Mouse (Mus musculus): ENCODE results near the gene Xrcc5.

Gene Xrcc5

DNA sequence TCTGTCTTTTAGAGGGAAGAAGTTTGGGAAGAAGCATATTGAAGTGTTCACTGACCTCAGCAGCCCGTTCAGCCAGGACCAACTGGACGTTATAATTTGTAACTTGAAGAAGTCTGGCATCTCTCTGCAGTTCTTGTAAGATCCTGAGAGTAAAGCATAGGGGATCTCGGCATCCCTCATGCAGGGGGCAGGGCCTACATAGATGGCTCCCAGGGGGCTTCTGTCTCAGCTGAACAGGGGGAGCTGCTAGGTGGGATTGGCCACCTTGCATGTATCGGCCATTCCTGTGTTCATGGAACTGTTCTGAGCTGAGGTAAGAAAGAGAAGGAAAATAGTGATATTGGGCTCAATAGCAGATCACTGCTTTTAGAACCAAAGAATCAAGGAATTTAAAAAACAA lies 8.2 kb downstream of the Xrcc5 start:
- DNase-seq (ENCODE audit: low read depth, low spot score) = no peak

- DNase-seq (ENCODE audit: low read depth, low spot score) = no peak
Observed at GRCm38 (mm10) chr1:72316409-72316808, 9.2 kb downstream of the Xrcc5 start.

- no peak for DNase-seq (ENCODE audit: low read depth, low spot score)
Observed at GRCm38 (mm10) chr1:72316901-72317300, 9.7 kb downstream of the Xrcc5 start.

DNA sequence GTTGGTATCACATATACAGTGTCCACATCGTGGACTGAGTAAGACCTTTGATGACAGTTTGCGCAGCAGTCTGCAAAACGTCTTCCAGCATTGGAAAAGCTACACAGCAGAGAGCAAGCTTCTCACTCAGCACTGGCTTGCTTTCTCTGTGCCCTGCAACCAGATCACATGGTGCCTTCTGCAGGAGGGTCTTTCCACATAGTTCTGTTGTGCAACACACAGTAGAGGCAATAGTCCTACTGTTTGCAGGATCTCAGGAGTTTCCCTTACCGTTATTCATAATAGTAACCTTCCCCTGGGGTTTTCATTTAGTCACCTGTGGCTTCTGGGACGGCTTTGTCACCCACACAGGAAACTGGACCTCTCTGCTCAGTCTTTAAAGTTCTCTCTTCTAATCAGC lies 13.5 kb downstream of the Xrcc5 start:
- no peak for DNase-seq (ENCODE audit: low read depth, low spot score)

GRCm38 (mm10) chr1:72323248-72323647 lies 16.0 kb downstream of the Xrcc5 start:
- no peak for DNase-seq (ENCODE audit: low read depth, low spot score)

DNA sequence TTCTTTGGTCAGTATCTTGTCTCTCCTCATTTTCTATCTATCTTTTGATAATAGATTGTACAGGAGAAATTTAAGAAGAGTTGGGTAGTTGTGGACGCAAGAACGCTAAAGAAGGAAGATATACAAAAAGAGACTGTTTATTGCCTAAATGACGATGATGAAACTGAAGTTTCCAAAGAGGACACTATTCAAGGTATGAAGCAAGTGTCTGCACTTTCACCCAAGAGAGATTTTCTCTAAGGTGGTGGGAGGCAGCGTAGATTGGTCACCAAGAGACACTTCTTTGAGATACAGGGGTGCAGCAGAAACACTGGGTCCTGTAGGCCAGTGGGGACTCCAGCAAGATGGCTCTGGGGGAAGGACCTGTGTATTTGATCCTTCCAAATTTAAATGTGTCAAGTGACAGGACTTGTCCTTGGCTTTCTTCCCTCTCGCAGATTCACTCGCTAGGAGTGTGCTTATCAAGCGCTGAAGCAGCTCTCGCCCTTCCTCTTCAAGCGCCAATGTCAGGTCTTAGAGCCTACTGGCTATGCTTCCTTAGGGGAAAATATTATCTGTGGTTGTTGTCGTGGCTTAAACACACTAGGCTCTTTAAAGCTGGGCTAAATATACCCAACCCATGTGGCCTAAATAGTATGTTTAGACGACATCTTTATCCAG lies 19.1 kb downstream of the Xrcc5 start:
- no peak for DNase-seq (ENCODE audit: low read depth, low spot score)

DNA sequence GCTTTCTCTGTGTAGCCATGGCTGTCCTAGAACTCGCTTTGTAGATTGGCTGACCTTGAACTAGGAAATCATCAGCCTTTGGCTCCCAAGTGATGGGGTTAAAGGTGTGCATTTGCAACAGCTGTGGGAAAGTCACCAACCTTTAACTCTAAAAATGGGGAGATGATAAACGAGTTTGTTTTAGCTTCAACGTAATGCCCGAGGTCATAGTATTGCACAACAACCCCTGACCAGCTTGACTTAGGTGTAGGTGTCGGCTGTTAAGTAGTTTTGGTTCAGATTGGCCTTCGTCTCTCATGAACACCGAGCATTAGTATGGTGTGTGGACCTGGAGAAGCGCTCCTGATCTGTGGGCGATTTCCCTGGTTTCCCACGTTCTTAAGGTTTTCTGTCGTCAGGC lies 27.6 kb downstream of the Xrcc5 start:
- no peak for DNase-seq (ENCODE audit: low read depth, low spot score)

GRCm38 (mm10) chr1:72336780-72337179 lies 29.6 kb downstream of the Xrcc5 start:
- DNase-seq (ENCODE audit: low read depth, low spot score) = no peak

DNA sequence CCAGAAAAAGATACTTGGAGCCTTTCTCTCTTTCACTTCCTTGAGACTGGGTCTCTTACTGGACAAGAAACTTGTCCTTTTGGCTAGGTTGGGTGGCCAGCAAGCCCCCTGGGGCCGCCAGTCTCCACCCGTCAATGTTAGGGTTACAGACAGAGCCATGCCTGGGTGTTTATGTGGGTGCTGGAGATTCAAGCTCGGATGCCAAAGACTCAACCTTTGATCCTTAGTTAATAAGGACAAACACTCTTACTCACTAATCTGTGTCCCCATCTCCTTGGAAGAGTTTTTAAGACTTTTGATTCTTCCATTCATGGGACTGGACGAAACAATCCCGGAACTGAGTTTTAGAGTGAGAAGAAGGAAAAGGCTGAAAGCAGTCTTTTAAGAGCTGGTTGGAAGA lies 31.1 kb downstream of the Xrcc5 start:
- no peak for DNase-seq (ENCODE audit: low read depth, low spot score)

DNA sequence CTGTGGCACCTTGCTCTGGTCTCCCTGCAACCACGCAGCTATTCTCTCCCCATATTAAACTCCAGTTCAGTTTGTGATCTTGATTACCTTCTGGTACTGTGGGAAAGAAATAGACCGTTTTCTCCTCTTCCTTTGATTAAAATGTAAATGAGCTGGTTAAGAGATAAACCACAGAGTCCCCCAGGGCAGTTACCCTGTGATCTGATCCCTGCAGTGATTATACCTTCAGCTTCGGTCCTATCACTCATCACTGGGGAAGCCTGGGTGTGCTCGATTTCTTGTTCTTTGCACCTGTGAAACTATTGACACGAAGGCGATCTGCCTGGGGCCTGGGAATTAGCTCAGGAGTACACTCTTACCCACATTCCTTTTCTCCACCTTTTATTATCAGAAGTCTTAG lies 40.7 kb downstream of the Xrcc5 start:
- no peak for DNase-seq (ENCODE audit: low read depth, low spot score)

- DNase-seq (ENCODE audit: low read depth, low spot score) = no peak
Observed at GRCm38 (mm10) chr1:72354856-72355255, 47.6 kb downstream of the Xrcc5 start.

DNA sequence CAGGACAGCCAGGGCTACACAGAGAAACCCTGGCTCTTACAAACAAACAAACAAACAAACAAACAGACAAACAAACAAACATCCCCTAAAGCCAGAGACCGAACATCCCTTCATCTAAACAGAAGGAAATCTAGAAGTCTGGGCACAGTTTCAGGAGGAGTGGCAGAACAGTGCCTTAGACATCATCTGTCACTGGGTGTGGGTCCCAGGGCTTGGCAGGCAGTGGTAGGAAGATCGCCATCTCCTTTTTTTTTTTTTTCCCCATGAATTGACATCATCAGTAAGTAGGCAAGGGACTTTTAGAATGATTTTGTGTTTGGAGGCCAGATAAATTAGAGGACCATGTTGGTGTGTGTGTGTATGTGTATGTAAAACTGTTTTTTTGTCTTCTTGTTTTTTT lies 51.0 kb downstream of the Xrcc5 start:
- no peak for DNase-seq (ENCODE audit: low read depth, low spot score)

GRCm38 (mm10) chr1:72359462-72359861 lies 52.2 kb downstream of the Xrcc5 start:
- DNase-seq (ENCODE audit: low read depth, low spot score) = no peak

DNA sequence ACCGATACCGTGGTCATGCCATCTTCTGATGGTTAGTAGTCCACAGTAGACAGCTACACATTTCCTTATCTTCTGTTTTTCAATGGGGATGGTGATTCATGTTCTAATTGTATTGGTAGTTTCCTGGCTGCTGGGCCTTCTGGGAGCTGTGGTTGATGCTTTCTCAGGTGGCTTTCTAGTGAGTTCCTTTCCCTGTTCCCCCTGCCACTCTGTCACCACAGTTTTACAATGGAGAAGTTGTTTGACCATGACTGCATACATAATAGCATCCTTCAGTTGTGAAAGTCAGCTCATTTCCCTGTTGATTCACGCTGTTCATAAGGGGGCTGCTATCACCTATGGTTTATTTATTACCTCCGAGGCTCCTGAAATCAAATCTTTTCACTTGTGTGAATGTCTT lies 53.6 kb downstream of the Xrcc5 start:
- no peak for DNase-seq (ENCODE audit: low read depth, low spot score)

- no peak for DNase-seq (ENCODE audit: low read depth, low spot score)
Observed at GRCm38 (mm10) chr1:72364661-72365060, 57.4 kb downstream of the Xrcc5 start.

GRCm38 (mm10) chr1:72372512-72372911 lies 65.3 kb downstream of the Xrcc5 start:
- DNase-seq (ENCODE audit: low read depth, low spot score) = no peak

GRCm38 (mm10) chr1:72372913-72373312 lies 65.7 kb downstream of the Xrcc5 start:
- no peak for DNase-seq (ENCODE audit: low read depth, low spot score)

DNA sequence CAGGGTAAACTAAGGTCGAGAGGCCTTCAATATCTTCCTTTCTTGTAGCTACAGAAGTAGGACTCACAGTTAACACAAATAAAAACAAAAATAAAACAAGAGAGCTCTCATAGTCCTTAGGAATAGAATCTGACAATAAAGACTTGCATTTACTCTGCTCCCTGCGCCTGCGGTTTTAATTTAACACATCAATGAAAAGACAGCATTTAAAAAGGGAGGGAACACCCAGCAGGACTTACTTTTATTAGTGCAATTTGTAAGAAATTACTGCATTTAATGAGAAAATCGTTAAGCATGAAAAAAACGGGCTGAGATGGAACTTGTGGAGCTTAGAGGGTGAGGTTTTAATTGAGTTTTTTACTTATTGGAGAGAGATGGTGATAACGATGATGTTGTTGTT lies 66.4 kb downstream of the Xrcc5 start:
- no peak for DNase-seq (ENCODE audit: low read depth, low spot score)

DNA sequence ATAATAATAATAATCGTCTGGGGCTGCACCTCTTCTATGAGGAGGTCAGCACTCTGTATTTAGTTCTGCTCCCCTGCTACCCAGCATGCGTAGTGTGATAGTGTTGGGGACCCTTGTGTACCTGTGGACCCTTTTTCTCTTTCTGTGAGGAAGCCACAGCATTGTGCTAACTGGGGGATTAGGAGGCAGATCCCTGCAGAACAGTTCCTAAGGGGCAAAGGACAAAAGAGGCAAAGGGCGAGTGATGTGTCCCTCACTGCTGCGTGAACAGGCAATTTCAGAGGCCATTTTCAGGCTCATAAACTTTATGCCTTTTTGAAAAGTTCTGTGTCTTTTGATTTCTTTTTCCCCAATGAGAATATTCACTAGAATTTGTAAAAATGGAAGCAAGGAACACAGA lies 66.8 kb downstream of the Xrcc5 start:
- no peak for DNase-seq (ENCODE audit: low read depth, low spot score)

- DNase-seq (ENCODE audit: low read depth, low spot score) = no peak
Observed at GRCm38 (mm10) chr1:72378151-72378550, 70.9 kb downstream of the Xrcc5 start.

DNA sequence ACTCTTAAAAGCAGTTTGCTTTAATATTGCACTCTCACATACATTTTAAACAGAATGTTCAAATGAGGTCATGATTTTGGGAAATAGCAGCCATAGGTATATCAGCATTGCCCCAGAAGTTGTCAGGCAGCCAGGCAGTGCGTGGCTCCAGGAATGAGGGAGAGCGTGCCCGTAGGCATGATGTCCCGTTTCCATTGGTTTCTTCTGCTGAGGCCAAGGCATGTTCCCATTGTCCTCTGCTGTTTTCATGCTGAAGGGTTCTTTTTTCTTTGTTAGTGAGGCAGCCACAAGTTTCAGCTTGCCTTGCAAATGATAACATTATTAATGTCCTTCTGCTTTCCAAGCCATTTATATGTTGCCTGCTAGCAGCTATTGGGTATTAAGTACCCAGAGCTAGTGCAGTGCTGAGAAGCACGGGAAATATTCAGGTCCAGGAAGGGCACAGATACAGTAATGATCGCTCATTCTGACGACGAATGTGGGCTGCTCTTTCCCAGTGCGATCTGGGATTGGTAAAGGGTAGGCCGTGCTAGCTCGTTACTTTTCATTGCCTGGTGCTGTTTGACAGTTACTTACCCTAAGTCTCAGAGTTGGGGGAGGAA lies 72.6 kb downstream of the Xrcc5 start:
- DNase-seq (ENCODE audit: low read depth, low spot score) = no peak

GRCm38 (mm10) chr1:72380544-72380943 lies 73.3 kb downstream of the Xrcc5 start:
- no peak for DNase-seq (ENCODE audit: low read depth, low spot score)

DNA sequence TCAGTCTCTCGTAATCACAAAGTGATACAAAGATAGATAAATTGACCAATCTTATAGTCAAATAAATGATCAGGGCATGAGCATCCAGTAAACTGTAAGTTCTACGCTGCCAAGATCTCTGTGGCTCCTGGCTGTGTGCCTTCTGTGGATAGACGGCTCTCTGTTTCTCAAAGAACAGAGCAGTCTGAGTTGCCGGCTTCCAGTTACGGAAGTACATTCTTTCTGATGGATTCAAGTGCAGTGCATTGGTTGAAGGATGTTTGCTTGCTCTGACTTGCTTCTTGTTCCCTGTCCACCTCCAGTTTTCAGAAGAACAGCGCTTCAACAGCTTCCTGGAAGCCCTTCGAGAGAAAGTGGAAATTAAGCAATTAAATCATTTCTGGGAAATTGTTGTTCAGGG lies 75.8 kb downstream of the Xrcc5 start:
- no peak for DNase-seq (ENCODE audit: low read depth, low spot score)

DNA sequence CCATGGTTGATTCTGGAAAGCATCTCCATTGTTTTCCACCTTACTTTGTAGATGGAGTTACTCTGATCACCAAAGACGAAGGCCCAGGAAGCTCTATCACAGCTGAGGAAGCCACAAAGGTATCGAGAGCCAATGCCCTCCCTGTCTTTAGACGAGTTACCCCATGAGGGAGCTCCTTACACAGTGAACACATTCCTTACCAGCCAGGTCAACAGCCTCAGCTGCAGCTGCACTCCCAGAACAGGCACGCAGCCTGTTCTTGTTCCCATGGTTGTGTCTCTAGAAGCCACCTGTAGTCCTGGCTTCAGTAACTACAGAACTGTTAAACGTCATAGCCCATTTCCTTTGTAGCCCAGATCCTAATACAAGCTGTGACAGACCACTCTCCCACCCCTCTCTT lies 76.4 kb downstream of the Xrcc5 start:
- DNase-seq (ENCODE audit: low read depth, low spot score) = no peak

All from retina, adult 2 months (tissue).